Mouse (Mus musculus): Measurements from ENCODE around the gene Fbxl7.
"Not testable (repeated sequence)": the region's sequence is repeated elsewhere in the genome, so short reads cannot be mapped to it uniquely, and the experiment has no call there.

Gene Fbxl7

GRCm38 (mm10) chr15:26809569-26809968 is 85.8 kb downstream of the Fbxl7 start:
- peak in 1 of 2 experiments; percentile 6 for DNase-seq

- peak in 1 of 2 experiments; percentile 2 for DNase-seq
Observed at GRCm38 (mm10) chr15:26804046-26804445, 91.3 kb downstream of the Fbxl7 start.

GRCm38 (mm10) chr15:26799457-26800021 is 95.8 kb downstream of the Fbxl7 start:
- no peak for DNase-seq

- peak in 1 of 2 experiments; percentile 9 for DNase-seq
Observed at GRCm38 (mm10) chr15:26795937-26796336, 99.4 kb downstream of the Fbxl7 start.

- DNase-seq = no peak
Observed at GRCm38 (mm10) chr15:26795518-26795917, 99.9 kb downstream of the Fbxl7 start.

- DNase-seq = peak in 1 of 2 experiments; percentile 3
Observed at GRCm38 (mm10) chr15:26787148-26787547, 108.2 kb downstream of the Fbxl7 start.

GRCm38 (mm10) chr15:26780557-26780956 is 114.8 kb downstream of the Fbxl7 start:
- no peak for DNase-seq

- no peak for DNase-seq
Observed at GRCm38 (mm10) chr15:26779129-26779528, 116.3 kb downstream of the Fbxl7 start.

- no peak for DNase-seq
Observed at GRCm38 (mm10) chr15:26775720-26776119, 119.7 kb downstream of the Fbxl7 start.

- no peak for DNase-seq
Observed at GRCm38 (mm10) chr15:26774895-26775294, 120.5 kb downstream of the Fbxl7 start.

- DNase-seq = peak; percentile 59 to 65
Observed at GRCm38 (mm10) chr15:26761651-26762050, 133.7 kb downstream of the Fbxl7 start.

GRCm38 (mm10) chr15:26748484-26748883 is 146.9 kb downstream of the Fbxl7 start:
- no peak for DNase-seq

GRCm38 (mm10) chr15:26732366-26732765 is 163.0 kb downstream of the Fbxl7 start:
- DNase-seq = no peak

GRCm38 (mm10) chr15:26730760-26731159 is 164.6 kb downstream of the Fbxl7 start:
- DNase-seq = no peak

- not testable (repeated sequence) for DNase-seq
Observed at GRCm38 (mm10) chr15:26729341-26729740, 166.0 kb downstream of the Fbxl7 start.

GRCm38 (mm10) chr15:26718390-26719036 is 176.9 kb downstream of the Fbxl7 start:
- DNase-seq = no peak

- DNase-seq = no peak
Observed at GRCm38 (mm10) chr15:26717952-26718351, 177.4 kb downstream of the Fbxl7 start.

GRCm38 (mm10) chr15:26716181-26716580 is 179.2 kb downstream of the Fbxl7 start:
- DNase-seq = no peak

GRCm38 (mm10) chr15:26715635-26716034 is 179.7 kb downstream of the Fbxl7 start:
- no peak for DNase-seq

- no peak for DNase-seq
Observed at GRCm38 (mm10) chr15:26712271-26712670, 183.1 kb downstream of the Fbxl7 start.

GRCm38 (mm10) chr15:26704966-26705365 is 190.4 kb downstream of the Fbxl7 start:
- DNase-seq = no peak

- no peak for DNase-seq
Observed at GRCm38 (mm10) chr15:26703156-26703840, 192.1 kb downstream of the Fbxl7 start.

GRCm38 (mm10) chr15:26701949-26702675 is 193.3 kb downstream of the Fbxl7 start:
- DNase-seq = no peak

Data from kidney, postnatal 25 days (tissue).